Mouse (Mus musculus) limb, embryonic 11.5 days (tissue): ENCODE results near the gene Abhd2. TPM values are rescaled to one million over a fixed set of nuclear protein-coding genes. Genes with fewer than 3 reads are reported as not detected.

Source experiments
- ATAC-seq: fragments of 200-750 bp; cut with Nextera tagmentation; 2 replicates; pipeline ENCODE4 v1.8.0; 2017; ENCODE audit warnings: low read depth; ENCODE audit not compliant: insufficient number of reproducible peaks, low FRiP score, low TSS enrichment
- DNase-seq: peaks from one replicate; pipeline ENCODE4 v3.0.0-alpha.2; 2015; ENCODE audit warnings: low spot score
- H3K27ac ChIP-seq: fragments of 300-500 bp; sonication (generic); replicated peaks from 2 replicates; pipeline ENCODE4 v1.5.1; 2014; ENCODE audit warnings: low read depth, mild to moderate bottlenecking, low read length
- H3K27me3 ChIP-seq: fragments of 300-500 bp; sonication (generic); 2 replicates; pipeline ENCODE4 v1.6.1; 2014; ENCODE audit warnings: mild to moderate bottlenecking, low read length, mixed read lengths; ENCODE audit not compliant: control insufficient read depth, insufficient read depth
- H3K36me3 ChIP-seq: fragments of 300-500 bp; sonication (generic); 2 replicates; pipeline ENCODE4 v1.6.1; 2014; ENCODE audit warnings: mild to moderate bottlenecking, low read length, moderate library complexity, mixed read lengths; ENCODE audit not compliant: control insufficient read depth, insufficient read depth
- H3K4me1 ChIP-seq: fragments of 300-500 bp; sonication (generic); 2 replicates; pipeline ENCODE4 v1.6.1; 2014; ENCODE audit warnings: low read length, mixed read lengths; ENCODE audit not compliant: control insufficient read depth, insufficient read depth
- H3K4me2 ChIP-seq: fragments of 300-500 bp; sonication (generic); 2 replicates; pipeline ENCODE4 v1.6.1; 2014; ENCODE audit warnings: low read depth, mild to moderate bottlenecking, moderate library complexity; ENCODE audit not compliant: severe bottlenecking
- H3K4me3 ChIP-seq: fragments of 300-500 bp; sonication (generic); 2 replicates; pipeline ENCODE4 v1.5.1; 2014; ENCODE audit warnings: low read depth, low read length
- H3K9ac ChIP-seq: fragments of 300-500 bp; sonication (generic); 2 replicates; pipeline ENCODE4 v1.6.1; 2014; ENCODE audit warnings: mild to moderate bottlenecking, low read length
- H3K9me3 ChIP-seq: fragments of 300-500 bp; sonication (generic); 2 replicates; pipeline ENCODE4 v1.6.1; 2016; ENCODE audit warnings: low read length; ENCODE audit not compliant: control insufficient read depth
- WGBS: fragments of 180-500 bp; shearing (Covaris S2); extraction: QIAGEN DNeasy Blood & Tissue Kit; methylation state at CpG from one replicate; pipeline ENCODE4 v1.1.7; 2014; 5-methylcytosine and 5-hydroxymethylcytosine counted together
- polyA plus RNA-seq: library from polyadenylated mRNA; unstranded; fragments of >200 nt; fragmentation: Nextera tagmentation; extraction: Ambion mirVana; gene quantifications from 2 replicates; pipeline ENCODE4 v1.2.1, GENCODE M21; 2014

Abhd2 gene
- polyA plus RNA-seq, 1 experiment from 2014 or later = 8.8 TPM

- no peaks in the 10 kb centered on the region for H3K4me1 ChIP-seq
- DNase-seq = no peak
- H3K4me2 ChIP-seq = no peak overlapping the region
- H3K4me3 ChIP-seq = no peak overlapping the region
- 84% methylated on average over 10 of the region's 10 CpGs for WGBS
- no peak overlapping the region for H3K9ac ChIP-seq
- no peaks in the 10 kb centered on the region for H3K9me3 ChIP-seq
- no peaks in the 10 kb centered on the region for H3K27me3 ChIP-seq
- H3K27ac ChIP-seq = no peak overlapping the region
- H3K36me3 ChIP-seq = no peaks in the 10 kb centered on the region
- no peak for ATAC-seq
Observed at GRCm38 (mm10) chr7:79255752-79256151, 17.2 kb upstream of the Abhd2 start.

- Histone ChIP-seq H3K27me3 (no peaks in the 10 kb centered on the region), H3K4me1 (no peaks in the 10 kb centered on the region), H3K4me3 (no peak overlapping the region), H3K36me3 (no peaks in the 10 kb centered on the region), H3K9me3 (no peaks in the 10 kb centered on the region), H3K9ac (no peak overlapping the region), H3K27ac (no peak overlapping the region), H3K4me2 (no peak overlapping the region)
- WGBS = 92% methylated on average over 4 of the region's 4 CpGs
- ATAC-seq (no peak), DNase-seq (no peak)
Observed at GRCm38 (mm10) chr7:79256716-79257115, 16.3 kb upstream of the Abhd2 start.

GRCm38 (mm10) chr7:79258981-79259542 is 13.9 kb upstream of the Abhd2 start:
- H3K9me3 ChIP-seq = no peaks in the 10 kb centered on the region
- WGBS = 88% methylated on average over 10 of the region's 10 CpGs
- no peaks in the 10 kb centered on the region for H3K4me1 ChIP-seq
- H3K9ac ChIP-seq = no peak overlapping the region
- no peak overlapping the region for H3K4me2 ChIP-seq
- H3K36me3 ChIP-seq = no peaks in the 10 kb centered on the region
- DNase-seq = no peak
- no peaks in the 10 kb centered on the region for H3K27me3 ChIP-seq
- ATAC-seq = no peak
- H3K27ac ChIP-seq = no peak overlapping the region
- no peak overlapping the region for H3K4me3 ChIP-seq

GRCm38 (mm10) chr7:79262478-79262877 is 10.5 kb upstream of the Abhd2 start:
- H3K27ac ChIP-seq = no peak overlapping the region
- no peaks in the 10 kb centered on the region for H3K4me1 ChIP-seq
- WGBS = 66% methylated on average over 8 of the region's 8 CpGs
- no peaks in the 10 kb centered on the region for H3K27me3 ChIP-seq
- no peak overlapping the region for H3K4me3 ChIP-seq
- no peaks in the 10 kb centered on the region for H3K9me3 ChIP-seq
- DNase-seq (no peak), ATAC-seq (no peak)
- H3K9ac ChIP-seq = no peak overlapping the region
- H3K4me2 ChIP-seq = no peak overlapping the region
- no peaks in the 10 kb centered on the region for H3K36me3 ChIP-seq

- Histone ChIP-seq H3K27me3 (no peaks in the 10 kb centered on the region), H3K9ac (no peak overlapping the region), H3K4me3 (no peak overlapping the region), H3K27ac (no peak overlapping the region), H3K9me3 (no peaks in the 10 kb centered on the region), H3K4me1 (no peaks in the 10 kb centered on the region), H3K36me3 (no peaks in the 10 kb centered on the region), H3K4me2 (no peak overlapping the region)
- no peak for DNase-seq
- 92% methylated on average over 3 of the region's 3 CpGs for WGBS
- ATAC-seq = no peak
Observed at GRCm38 (mm10) chr7:79263776-79264175, 9.2 kb upstream of the Abhd2 start.

GRCm38 (mm10) chr7:79266228-79266627 is 6.8 kb upstream of the Abhd2 start:
- H3K27me3 ChIP-seq = no peaks in the 10 kb centered on the region
- H3K4me3 ChIP-seq = no peak overlapping the region
- WGBS = 79% methylated on average over 4 of the region's 4 CpGs
- no peaks in the 10 kb centered on the region for H3K9me3 ChIP-seq
- H3K36me3 ChIP-seq = no peaks in the 10 kb centered on the region
- no peak for DNase-seq
- H3K4me2 ChIP-seq = no peak overlapping the region
- H3K27ac ChIP-seq = no peak overlapping the region
- no peak overlapping the region for H3K9ac ChIP-seq
- H3K4me1 ChIP-seq = no peaks in the 10 kb centered on the region
- ATAC-seq = no peak

- DNase-seq (no peak), ATAC-seq (no peak)
- H3K4me3 ChIP-seq = no peak overlapping the region
- WGBS = 49% methylated on average over 7 of the region's 7 CpGs
- H3K9ac ChIP-seq = no peak overlapping the region
- H3K36me3 ChIP-seq = no peaks in the 10 kb centered on the region
- H3K27me3 ChIP-seq = no peaks in the 10 kb centered on the region
- H3K27ac ChIP-seq = no peak overlapping the region
- H3K4me1 ChIP-seq = peaks cover 3% of the 10 kb centered on the region; the same call in 1 of the 2 replicates
- no peaks in the 10 kb centered on the region for H3K9me3 ChIP-seq
- H3K4me2 ChIP-seq = no peak overlapping the region
Observed at GRCm38 (mm10) chr7:79267690-79268388, 5.2 kb upstream of the Abhd2 start.

- ATAC-seq = no peak
- H3K36me3 ChIP-seq = no peaks in the 10 kb centered on the region
- no peaks in the 10 kb centered on the region for H3K9me3 ChIP-seq
- no peak overlapping the region for H3K9ac ChIP-seq
- H3K4me1 ChIP-seq = peaks cover 3% of the 10 kb centered on the region; the same call in 1 of the 2 replicates
- no peaks in the 10 kb centered on the region for H3K27me3 ChIP-seq
- H3K4me3 ChIP-seq = no peak overlapping the region
- 91% methylated on average over 8 of the region's 8 CpGs for WGBS
- no peak overlapping the region for H3K27ac ChIP-seq
- DNase-seq = no peak
- no peak overlapping the region for H3K4me2 ChIP-seq
Observed at GRCm38 (mm10) chr7:79268897-79269296, 4.1 kb upstream of the Abhd2 start.
